Mouse (Mus musculus) cerebellum, adult 2 months (tissue): ENCODE results near the gene Psmc1.

Experiments used
- CTCF ChIP-seq: fragments of 200-500 bp; IDR thresholded peaks from 2 replicates; pipeline ENCODE4 v1.5.1; 2011; ENCODE audit warnings: low read depth, mild to moderate bottlenecking, control low read depth, low read length, moderate library complexity, borderline replicate concordance; ENCODE audit not compliant: insufficient read depth
- POLR2A ChIP-seq: fragments of 200-500 bp; IDR thresholded peaks from 2 replicates; pipeline ENCODE4 v1.6.1; 2011; ENCODE audit warnings: low read length, control low read depth, borderline replicate concordance; ENCODE audit not compliant: insufficient read depth

- TF ChIP-seq CTCF, result no peak
- TF ChIP-seq POLR2A, result no peak
Observed at GRCm38 (mm10) chr12:100123476-100123875, 13.5 kb downstream of the Psmc1 start.
